Mouse (Mus musculus) midbrain, embryonic 14.5 days (tissue): ENCODE measurements at regions not wholly inside any gene's neighbourhood (a gene's known extent, or its start where the extent isn't known, plus 50 kb on each side); places are given as distances from the start of the nearest gene placed in this dataset.

ENCODE experiments used
- ATAC-seq: fragments of 200-750 bp; cut with Nextera tagmentation; 2 replicates; pipeline ENCODE4 v1.8.0; 2017; ENCODE audit warnings: moderate number of reproducible peaks, moderate library complexity; ENCODE audit not compliant: low FRiP score, low TSS enrichment
- DNase-seq: peaks from one replicate; pipeline ENCODE4 v3.0.0-alpha.2; 2015
- H3K27ac ChIP-seq: fragments of 300-500 bp; sonication (generic); replicated peaks from 2 replicates; pipeline ENCODE4 v1.5.1; 2014; ENCODE audit warnings: mild to moderate bottlenecking, low read depth, low read length, moderate library complexity
- H3K27me3 ChIP-seq: fragments of 300-500 bp; sonication (generic); 2 replicates; pipeline ENCODE4 v1.6.1; 2014; ENCODE audit warnings: low read length, control low read depth, mixed read lengths; ENCODE audit not compliant: control insufficient read depth, insufficient read depth
- H3K36me3 ChIP-seq: fragments of 300-500 bp; sonication (generic); 2 replicates; pipeline ENCODE4 v1.6.1; 2014; ENCODE audit warnings: low read length, control low read depth; ENCODE audit not compliant: control insufficient read depth, insufficient read depth
- H3K4me1 ChIP-seq: fragments of 300-500 bp; sonication (generic); 2 replicates; pipeline ENCODE4 v1.6.1; 2014; ENCODE audit warnings: mild to moderate bottlenecking, antibody characterized with exemption, low read length, control low read depth; ENCODE audit not compliant: control insufficient read depth, insufficient read depth
- H3K4me2 ChIP-seq: fragments of 300-500 bp; sonication (generic); 2 replicates; pipeline ENCODE4 v1.6.1; 2014; ENCODE audit warnings: mild to moderate bottlenecking, low read length, moderate library complexity
- H3K4me3 ChIP-seq: fragments of 300-500 bp; sonication (generic); replicated peaks from 2 replicates; pipeline ENCODE4 v1.5.1; 2014; ENCODE audit warnings: low read depth, low read length
- H3K9ac ChIP-seq: fragments of 300-500 bp; sonication (generic); replicated peaks from 2 replicates; pipeline ENCODE4 v1.6.1; 2014; ENCODE audit warnings: mild to moderate bottlenecking, low read length, moderate library complexity
- H3K9me3 ChIP-seq: fragments of 300-500 bp; sonication (generic); 2 replicates; pipeline ENCODE4 v1.6.1; 2016; ENCODE audit warnings: low read length, control low read depth, mixed read lengths; ENCODE audit not compliant: control insufficient read depth
- WGBS: fragments of 180-500 bp; shearing (Covaris S2); extraction: QIAGEN DNeasy Blood & Tissue Kit; methylation state at CpG from one replicate; pipeline ENCODE4 v1.1.7; 2014; 5-methylcytosine and 5-hydroxymethylcytosine counted together

- Histone ChIP-seq H3K27me3 (no peaks in the 10 kb centered on the region), H3K27ac (no peak overlapping the region), H3K4me2 (no peak overlapping the region), H3K4me3 (no peak overlapping the region), H3K9ac (no peak overlapping the region), H3K4me1 (no peaks in the 10 kb centered on the region), H3K9me3 (no peaks in the 10 kb centered on the region), H3K36me3 (no peaks in the 10 kb centered on the region)
- DNase-seq (no peak), ATAC-seq (no peak)
- WGBS = 89% methylated on average over 2 of the region's 2 CpGs
Measured at GRCm38 (mm10) chr1:48055324-48055723, 1162.7 kb upstream of the Slc39a10 start.

DNA sequence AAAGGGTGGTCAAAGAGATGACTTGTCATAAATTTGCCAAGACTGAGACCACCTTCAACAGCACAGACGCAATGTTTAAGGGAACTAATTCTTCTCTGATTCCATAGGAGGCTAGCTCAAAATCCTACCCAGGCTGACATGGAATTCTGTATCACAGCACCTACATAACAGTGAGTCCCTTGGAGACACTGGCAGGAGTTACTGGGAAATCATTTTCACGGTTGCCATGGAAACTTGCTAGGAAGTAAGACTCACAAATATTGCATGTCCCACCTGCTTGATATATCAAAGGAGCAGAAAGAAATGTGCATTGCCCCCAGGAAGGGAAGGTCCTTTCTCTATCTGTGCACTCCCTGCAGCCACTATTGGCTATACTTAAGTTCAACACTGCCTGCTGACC is 1139.0 kb upstream of the Slc39a10 start:
- peak; percentile 68 for DNase-seq
- no peak overlapping the region for H3K27ac ChIP-seq
- H3K4me3 ChIP-seq = no peak overlapping the region
- no peak overlapping the region for H3K4me2 ChIP-seq
- H3K9ac ChIP-seq = no peak overlapping the region
- no peak for ATAC-seq
- H3K36me3 ChIP-seq = no peaks in the 10 kb centered on the region
- H3K4me1 ChIP-seq = no peaks in the 10 kb centered on the region
- H3K9me3 ChIP-seq = no peaks in the 10 kb centered on the region
- WGBS = 88% methylated on average over 2 of the region's 2 CpGs
- no peaks in the 10 kb centered on the region for H3K27me3 ChIP-seq
